Mouse (Mus musculus) cortical plate, adult 2 months (tissue): Measurements from ENCODE around the gene Wdr24.

Source experiments
- CTCF ChIP-seq: fragments of 200-500 bp; IDR thresholded peaks from 2 replicates; pipeline ENCODE4 v1.5.1; 2011; ENCODE audit warnings: mild to moderate bottlenecking, control low read depth, low read length; ENCODE audit not compliant: insufficient read depth; ENCODE audit errors: extremely low read depth
- POLR2A ChIP-seq: fragments of 200-500 bp; IDR thresholded peaks from 2 replicates; pipeline ENCODE4 v1.6.1; 2011; ENCODE audit warnings: mild to moderate bottlenecking, low read length, control low read depth; ENCODE audit not compliant: insufficient read depth; ENCODE audit errors: extremely low read depth

DNA sequence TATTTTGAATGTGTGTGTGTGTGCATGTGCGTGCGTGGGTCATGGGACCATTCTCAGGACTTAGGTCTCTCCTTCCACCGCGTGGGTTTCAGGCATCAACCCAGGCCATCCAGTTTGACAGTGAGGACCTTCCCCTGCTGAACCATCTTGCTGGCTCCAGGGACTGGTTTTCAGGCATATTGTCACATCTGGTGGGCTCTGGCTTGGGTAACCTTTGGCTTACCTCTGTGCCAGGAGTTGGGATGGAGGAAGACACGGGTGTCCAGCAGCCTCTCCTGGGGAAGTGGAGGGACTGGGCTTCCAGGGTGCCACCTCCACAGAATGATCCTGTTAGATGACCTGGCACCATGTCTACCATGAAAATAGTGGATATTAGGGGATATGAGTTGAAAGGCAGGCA, 45.5 kb upstream of the Wdr24 start:
- TF ChIP-seq CTCF: no peak
- no peak for TF ChIP-seq POLR2A
